Mouse (Mus musculus) left cerebral cortex, adult 9 months (tissue): ENCODE data around the gene 0610010K14Rik.

Experiments used
- DNase-seq, 2 experiments: peaks; one replicate each; pipeline ENCODE4 v3.0.0; 2022; ENCODE audit warnings: low spot score in 2 of 2

Gene 0610010K14Rik

DNA sequence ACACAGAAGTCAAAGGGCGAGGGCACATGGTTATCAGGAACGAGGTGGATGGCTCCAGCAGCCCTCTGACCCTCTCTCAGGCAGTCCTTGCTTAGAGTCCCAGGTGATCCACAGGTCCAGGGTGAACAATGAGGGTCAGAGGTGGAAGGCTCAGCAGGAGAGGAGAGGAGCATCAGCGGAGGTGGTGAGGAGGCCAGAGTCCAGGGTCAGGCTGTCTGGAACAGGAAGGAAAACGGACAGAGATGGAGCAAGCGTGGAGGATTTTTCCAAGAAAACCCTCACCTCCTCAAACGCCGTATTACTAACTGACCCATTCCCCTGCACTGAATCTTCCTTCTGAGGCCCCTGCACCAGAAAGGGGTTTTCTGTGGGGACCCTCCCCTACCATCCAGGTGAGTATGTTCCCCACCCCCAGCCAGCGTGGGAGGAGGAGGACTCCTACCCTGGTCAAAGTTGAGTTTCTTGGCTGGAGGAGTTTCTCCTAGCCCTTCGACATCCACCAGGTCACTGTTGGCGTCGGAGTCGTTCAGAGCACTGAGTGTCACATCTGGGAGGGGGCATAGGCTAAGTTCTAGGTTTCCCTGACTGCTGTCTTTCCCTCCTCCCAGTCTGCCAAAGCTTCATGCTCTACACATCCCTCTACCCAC is 2.3 kb downstream of the 0610010K14Rik start:
- DNase-seq: peak in 1 of 2 experiments; percentile 2

DNA sequence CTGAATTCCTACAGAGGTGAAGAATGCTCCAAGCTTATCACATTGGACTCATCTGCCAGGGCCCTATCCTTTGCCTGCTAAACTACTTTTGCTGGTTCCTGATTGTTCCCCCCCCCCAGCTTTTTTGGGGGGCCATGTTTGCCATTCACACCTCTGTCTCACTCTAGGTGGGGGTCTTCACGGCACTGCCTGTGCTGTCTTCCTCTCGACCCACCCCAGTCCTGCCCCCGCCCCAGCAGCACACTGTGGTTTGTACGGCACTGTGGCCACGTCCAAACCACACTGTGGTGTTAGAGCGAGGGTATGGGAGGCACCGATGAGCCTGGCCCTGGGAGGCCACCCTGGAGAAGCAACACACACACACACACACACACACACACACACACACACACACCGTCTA is 3.2 kb downstream of the 0610010K14Rik start:
- DNase-seq: no peak

DNA sequence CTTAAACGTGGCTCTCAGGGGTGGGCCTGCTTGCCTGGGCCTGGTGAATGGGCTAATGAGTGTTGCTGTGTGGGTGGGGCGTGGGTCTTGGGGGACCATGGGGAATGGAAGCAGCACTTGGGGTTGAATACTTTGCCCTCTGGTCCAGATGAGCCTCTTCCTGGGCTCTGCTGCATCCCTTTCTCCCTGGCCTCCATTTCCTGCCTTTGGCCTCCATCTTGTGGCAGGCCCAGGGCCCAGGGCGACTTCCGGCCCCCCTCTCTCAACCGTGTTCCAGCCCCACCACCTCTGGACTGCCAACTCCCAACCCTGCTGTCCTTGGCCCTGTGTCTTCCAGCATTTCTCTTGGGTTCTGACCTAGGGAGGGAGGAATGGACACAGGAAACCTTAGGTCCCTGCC is 3.7 kb downstream of the 0610010K14Rik start:
- no peak for DNase-seq

DNA sequence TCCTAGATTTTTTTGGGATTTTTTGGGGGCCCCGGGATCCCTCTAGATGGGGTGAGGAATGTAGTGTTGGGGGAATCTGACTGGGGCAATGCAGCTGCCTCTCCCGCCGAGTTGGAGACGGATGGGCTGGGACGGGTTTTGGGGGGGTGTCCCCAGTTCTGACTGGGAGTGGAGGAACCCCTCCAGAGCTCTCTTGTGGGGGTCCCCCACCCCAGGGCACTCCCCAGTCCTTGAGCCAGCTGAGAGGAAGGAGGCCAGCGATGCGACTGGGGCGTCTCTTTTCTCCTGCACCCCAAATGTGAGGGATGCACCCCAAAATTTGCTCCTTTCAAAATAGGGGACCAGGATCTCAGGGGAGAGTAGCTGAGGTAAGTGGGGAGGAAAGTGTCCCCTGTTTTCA is 4.7 kb downstream of the 0610010K14Rik start:
- no peak for DNase-seq

DNA sequence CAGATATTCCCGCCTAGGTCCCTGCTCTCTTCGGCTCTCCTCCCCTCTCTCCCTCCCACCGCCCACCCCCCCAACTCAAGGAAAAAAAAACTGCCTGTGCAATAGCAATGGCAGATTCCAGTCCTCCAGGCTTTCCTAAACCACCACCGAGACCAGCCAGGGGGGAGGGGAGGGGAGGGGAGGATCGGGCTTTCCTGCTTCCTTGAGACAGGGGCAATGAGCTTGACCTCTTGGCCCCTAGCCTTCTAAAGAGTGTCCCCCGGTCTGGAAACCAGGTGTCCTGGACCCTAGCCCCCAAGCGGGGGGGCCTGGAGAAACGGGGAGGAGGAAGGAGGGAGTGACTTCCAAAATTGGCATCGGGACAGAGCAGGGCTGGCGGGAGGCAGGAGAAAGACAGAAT is 5.2 kb downstream of the 0610010K14Rik start:
- peak in 1 of 2 experiments; percentile 26 for DNase-seq

DNA sequence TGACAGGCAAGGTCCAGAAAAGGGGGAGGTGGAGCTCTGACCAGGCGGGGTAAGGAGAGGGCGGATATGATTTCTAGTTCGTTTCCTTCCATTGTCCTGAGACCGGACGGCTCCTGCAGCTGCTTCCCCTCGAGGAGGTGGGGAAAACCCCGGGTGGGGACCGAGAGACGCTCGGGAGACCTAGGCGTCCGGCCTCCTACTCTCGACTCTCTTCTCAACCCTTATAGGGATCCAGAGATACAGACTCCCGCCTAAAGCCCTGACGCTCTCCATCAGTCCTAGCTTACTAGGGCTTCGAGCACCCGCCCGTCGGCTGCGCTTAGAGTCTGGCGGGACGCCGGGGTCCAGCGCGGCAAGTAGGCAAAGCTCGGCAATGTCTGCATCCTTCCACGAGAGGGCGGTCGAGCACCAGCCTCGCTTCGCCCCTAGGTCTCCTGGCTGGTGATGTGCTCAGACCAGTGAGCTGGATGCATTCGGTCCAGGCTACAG is 7.4 kb downstream of the 0610010K14Rik start:
- peak in 1 of 2 experiments; percentile 69 for DNase-seq

DNA sequence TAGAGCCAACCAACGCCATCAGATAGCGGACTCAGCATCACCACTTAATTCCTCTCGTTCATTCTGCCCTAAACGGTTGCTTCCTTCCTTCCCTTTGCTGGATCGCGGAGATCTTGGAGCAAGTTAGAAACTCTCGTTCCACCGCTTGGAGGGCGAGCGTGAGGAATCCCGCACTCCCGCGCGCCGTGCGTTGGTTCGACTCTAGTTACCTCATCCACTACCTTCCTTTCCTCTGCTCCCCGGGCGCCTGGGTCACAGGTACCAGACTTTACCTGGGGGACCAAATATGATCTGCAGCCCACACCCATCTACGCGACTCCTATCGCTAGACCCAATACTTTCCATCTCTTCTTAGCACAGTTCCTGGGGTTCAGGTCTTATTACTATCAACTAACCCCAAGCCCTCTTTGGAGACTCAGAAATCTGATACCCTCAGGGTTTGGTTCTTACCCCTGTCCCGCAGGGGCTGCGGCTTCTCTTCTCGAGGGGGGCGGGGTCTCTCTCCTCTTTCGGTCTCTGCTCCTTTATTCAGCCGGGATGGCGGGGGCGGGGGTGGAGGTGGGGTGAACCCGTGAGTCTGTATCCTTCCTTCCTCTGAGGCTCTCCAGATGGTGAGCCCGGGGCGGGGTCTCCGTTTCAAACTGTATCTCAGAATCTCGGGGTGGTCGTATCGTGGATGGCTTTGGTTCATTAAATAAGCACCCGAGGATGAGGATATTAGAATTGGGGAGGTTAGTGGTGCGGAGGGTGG is 8.3 kb downstream of the 0610010K14Rik start, which contains the start of gene Bcl6b:
TSS of gene Bcl6b (minus strand) at position 539 of the 751 bp plus-strand sequence.
- DNase-seq: no peak

DNA sequence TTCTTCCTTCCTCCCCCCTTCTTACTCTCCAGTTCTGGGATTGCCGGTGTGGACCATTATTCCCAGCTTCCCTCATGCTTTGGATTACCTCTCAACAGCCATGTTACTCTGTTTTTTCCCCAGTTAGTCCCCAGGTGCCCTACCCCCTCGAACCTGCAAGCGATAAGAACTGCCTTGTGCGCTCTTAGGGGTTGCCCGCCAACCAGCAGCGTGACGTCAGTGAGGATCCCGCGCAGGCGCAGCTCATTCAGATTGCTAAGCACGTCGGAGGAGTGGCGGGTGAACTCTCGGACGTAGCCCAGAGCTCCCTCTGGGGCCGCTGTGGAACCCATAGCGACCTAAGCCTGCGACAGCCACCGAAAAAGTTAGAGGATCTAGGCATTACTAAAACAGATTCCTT is 8.9 kb downstream of the 0610010K14Rik start:
- DNase-seq: peak in 1 of 2 experiments; percentile 73

DNA sequence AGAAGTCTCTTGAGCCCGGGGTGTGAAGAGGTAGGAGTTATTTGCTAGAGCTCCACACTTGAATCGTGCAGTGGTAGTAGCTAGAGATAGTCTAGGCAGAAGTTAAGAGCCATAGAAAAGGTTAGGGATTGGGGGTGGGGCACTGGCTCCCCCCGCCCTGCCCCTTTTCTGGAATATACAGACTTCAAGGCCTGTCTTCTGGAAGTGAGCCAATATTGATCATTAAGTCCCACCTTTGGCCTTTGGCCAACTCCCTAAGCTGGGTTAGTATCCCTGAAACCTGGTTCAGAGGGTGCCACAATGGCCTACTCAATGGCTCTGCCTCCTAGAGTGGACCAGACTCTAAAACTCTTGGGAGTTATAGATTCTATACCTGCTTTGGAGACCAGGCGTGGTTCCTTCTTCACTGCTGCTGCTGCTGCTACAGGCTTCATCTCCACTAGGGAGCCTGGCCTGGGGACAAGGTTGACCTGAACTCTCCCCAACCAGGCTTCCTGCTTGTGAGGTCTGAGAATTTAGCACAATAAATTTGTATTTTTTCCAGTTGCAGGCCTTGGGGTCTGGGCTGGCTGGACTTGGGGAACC is 10.0 kb downstream of the 0610010K14Rik start:
- DNase-seq: no peak

DNA sequence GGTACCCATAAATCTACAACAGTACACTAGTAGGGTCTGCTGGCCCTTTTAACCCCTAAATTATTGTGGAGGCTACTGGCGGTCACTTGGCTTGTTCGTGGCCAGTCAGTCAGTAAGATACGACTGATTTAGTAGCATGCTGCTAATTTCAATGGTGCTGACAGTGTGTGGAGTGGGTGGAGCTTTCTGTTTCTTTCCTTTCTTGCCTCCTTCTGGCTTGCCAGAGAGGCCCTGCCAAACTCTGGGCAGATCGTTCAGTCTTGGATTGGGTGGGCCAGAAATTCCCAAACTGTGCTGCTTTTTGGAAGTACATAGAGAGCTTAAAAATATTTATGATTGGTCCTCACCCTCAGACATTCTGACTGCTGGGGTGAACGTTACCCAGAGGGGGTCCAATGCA is 10.6 kb downstream of the 0610010K14Rik start:
- peak in 1 of 2 experiments; percentile 39 for DNase-seq

DNA sequence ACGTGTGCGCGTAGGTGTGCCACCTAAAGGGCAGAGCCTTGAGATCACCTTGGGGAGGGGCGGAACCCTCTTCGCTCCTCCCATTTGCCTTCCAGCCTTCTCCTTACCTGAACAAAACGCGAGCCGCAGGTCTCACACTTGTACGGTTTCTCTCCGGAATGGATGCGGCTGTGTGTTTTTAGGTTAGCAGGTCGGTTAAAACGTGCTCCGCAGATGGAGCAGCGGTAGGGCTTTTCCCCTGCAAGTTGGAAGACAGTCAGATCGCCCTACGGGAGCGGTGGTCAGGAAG is 11.2 kb downstream of the 0610010K14Rik start:
- no peak for DNase-seq

DNA sequence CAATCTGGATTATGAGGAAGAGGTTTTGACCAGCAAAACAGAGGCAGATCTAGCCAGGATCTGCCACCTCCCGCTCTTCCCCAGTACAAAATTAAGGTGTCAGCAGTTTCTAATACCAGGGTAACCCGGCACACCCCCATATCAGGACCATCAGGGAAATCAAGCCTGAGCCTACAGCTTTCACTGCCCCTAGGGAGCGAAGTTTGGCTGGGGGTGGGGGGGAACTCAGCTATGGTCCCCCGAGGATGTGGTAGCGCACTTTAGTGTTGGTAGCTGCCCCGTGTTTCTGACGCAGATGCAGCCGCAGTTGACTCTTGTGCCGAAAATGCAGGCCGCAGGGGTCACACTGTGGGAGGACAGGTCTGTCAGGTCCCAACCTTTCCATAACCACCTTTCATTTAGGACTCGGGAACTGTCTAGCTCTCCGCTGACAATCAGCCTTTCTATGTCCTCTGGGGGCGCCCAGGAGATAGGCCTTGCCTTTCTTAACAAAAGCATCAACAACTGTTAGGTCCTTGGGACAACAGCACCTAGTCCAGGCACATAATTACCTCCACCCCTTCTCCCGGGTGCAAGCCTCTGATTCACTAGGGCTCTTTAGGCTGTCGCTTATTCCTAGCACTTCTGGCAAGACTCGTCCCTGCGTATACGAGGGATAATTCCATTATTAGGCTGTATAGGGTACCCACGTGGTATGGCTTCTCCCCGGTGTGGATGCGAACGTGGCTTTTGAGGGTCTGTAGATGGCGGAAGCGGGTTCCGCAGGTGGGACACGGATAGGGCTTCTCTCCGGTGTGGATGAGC is 11.7 kb downstream of the 0610010K14Rik start:
- no peak for DNase-seq

DNA sequence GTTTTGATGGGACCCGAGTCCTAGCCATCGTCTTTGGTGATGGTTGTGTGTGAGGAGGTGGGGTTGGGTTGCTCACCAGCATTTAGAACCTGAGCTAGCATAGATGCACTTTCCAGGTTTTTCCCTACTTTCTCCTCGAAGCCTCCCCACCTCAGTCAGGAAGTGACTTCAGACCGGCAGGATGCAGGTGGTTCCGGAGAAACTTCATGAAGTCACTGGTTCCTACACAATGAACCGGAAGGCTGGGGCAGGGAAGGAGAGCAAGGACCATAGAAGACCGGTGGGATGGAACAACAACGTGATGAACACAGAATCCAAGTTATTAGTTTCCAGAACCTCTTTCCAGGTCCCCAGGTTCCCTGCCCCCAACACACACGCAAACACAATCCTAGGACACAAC is 14.0 kb downstream of the 0610010K14Rik start:
- no peak for DNase-seq

DNA sequence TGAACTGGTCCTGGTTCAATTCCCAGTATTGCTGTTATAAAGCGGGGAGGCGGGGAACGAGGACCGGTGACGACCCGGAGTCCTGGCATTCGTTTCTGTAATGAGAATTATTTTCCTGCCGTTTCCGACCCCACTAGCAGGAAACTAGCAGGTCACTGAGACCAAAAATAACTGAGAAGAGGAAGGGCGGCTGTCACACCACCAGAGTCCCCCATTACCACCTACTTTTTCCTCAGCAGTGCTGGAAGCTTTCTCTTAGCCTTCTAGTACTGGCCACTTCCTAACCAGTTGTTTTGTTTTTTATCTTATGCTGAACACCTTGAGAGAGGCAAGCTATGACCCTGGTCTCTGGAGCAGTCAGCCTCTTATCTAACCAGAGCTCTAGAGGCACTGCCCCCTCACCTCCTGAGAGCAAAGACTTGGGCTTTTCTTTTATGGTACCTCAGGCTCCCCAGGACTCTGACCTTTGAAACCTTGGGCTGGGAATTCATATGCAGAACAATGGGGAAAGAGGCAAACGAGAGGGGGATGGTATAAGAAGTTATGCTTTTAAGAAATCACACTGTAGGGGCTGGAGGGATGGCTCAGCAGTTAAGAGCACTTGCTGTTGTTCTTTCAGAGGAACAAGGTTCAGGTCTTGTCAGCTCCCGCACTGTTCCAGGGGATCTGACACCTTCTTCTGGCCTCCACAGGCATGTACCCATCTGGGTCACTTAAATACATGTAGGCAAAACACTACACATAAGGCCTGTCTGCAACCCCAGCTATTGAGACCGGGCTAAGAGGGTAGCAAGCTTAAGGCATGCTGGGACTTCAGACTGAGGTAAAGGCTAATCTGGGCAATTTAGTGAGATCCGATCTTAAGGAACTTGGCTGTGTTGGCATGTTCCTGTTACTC is 15.9 kb downstream of the 0610010K14Rik start:
- peak in 1 of 2 experiments; percentile 20 for DNase-seq

DNA sequence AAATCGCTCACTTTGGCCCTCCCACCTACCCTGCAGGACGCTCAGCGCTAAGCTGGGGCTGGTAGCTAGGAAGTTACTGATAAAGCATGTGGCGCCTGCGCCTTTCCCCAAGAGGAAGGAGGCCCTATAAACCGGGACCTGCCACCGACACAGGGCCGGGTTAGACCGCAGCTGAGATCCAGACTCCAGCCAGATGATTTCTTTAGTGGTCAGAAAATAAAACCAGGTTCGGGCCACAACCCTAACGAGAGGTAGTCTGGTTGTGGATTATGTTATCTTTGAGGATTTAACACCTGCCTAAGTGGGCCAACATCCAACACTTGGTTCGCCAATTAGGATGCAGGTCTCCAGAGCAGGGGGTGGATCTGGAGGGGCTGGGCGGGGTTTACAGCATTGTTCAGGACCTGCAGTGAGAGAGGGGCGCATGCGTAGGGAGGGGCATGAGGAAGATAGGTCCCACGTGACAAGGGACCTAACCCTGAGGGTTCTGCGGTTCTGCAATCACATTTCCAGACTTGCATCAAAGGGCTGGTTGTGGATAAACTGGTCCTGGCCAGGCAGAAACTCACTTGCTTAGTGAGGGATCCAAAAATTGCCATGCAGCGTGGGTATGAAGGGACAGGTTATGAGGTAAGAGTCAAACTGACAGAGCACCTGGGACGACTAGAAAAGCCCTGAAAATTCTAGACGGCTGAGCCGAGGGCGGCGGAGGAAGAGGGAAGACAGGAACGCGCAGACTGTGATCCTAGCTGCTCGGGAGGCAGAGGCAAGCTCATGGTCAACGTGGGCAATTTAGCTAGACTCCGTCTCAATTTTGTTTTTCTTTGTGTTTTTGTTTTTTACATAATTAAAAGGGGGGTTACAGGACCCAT is 16.7 kb downstream of the 0610010K14Rik start, which contains the start of gene Slc16a13:
TSS of gene Slc16a13 (minus strand) at position 334 of the 872 bp plus-strand sequence.
- peak; percentile 93 to 96 for DNase-seq

DNA sequence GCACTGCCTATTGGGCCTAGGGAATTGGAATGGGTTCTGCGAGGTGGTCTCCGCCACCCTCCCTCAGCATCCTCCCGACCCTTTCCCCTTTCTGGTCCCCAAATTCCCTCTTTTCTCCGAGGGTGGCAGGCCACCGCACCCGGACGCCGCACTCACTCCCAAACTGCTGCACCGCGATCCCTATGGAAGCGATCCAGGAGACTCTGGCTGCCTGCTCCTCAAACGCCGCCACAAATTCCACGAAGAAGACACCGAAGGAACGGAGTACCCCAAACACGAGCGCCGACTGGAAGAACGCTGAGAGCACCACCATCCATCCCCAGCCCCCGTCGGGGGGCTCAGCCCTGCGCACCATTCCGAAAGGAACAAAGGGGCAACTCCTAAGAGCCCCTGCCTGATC is 17.4 kb downstream of the 0610010K14Rik start:
- DNase-seq: peak in 1 of 2 experiments; percentile 38

DNA sequence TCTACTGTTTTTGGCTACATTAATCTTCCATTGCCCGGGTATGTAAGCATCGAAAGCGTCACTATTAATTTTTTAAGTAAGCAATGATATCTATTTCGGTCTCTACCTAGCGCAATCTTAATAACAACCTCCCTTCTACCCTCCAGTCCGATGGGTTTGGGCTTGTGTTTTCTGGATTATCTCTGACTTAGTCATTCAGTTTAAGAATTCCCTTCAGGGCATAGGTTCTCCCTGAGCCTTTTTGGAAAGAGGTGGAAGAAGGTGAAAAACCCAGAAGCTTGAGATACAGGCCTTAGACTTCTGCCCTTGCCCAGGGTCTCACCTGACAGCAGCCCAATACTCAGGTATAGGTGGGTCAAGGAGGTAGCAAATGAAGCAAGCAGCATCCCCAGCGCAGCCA is 17.8 kb downstream of the 0610010K14Rik start:
- DNase-seq: no peak

DNA sequence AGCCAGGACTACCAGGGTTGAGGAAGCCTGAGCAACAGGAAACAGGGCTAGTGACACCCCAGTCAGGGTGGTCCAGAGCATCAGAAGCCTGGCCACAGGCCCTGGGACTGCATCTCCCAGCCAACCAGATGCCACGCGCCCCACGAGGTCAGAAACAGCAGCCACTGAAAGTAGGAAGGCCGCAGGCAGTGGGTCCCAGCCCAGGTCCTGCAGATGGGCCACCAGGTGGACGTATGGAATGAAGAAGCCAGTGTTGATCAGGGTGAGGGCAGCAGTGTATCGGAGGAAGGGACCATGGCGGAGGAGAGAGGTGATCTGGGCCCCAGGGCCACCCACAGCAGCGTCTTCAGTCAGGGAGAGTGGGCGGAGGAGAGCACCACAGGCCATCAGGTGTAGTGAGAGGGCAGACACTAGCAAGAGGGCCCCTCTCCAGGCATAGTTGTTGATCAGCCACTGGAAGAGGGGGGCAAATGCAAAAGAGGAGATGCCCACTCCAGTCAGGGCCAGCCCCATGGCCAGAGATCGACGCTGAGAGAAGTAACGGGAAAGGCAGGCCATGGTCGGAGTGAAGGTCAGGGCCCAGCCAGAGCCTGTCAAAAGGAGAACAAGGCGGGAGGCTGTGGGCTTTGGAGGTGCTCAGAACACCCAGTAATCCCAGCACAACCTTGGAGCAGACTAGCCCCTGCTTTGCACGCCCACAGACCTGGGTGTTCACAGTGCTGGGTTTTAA is 18.8 kb downstream of the 0610010K14Rik start:
- DNase-seq: no peak

DNA sequence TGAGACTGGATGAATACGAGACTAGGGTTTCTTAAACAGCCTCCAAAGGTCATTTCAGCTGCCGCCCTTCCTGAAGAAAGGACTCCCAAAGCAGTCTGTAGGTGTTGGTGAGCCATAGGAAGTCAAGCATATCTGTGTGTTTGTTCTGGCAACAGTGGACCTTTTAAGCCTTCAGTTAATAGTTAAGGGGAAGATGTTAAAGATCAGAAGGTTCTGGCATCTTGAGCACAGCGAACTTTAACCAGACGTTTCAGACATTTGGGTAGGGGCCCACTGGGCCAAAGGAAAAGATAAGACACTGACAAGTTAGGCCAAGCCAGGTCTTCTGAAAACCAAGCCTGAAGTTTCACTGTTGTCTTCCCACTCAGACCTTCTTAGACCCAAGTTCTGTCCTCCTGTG is 19.7 kb downstream of the 0610010K14Rik start:
- no peak for DNase-seq
